Mouse (Mus musculus) kidney, adult 2 months (tissue): ENCODE measurements at regions not wholly inside any gene's neighbourhood (a gene's known extent, or its start where the extent isn't known, plus 50 kb on each side); places are given as distances from the start of the nearest gene placed in this dataset.

Experiments
- CTCF ChIP-seq: fragments of 200-500 bp; conservative IDR thresholded peaks from 2 replicates; pipeline ENCODE4 v1.5.1; 2011; ENCODE audit warnings: low read depth, mild to moderate bottlenecking, control low read depth, low read length, moderate library complexity, mixed read lengths; ENCODE audit not compliant: insufficient read depth, insufficient read length
- POLR2A ChIP-seq: fragments of 200-500 bp; IDR thresholded peaks from one replicate; pipeline ENCODE4 v1.6.1; 2011; ENCODE audit warnings: low read depth, low read length, control low read depth

GRCm38 (mm10) chr13:48075315-48075714, 185.7 kb upstream of the Id4 start:
- TF ChIP-seq CTCF (no peak), POLR2A (no peak)
